Mouse (Mus musculus) kidney, adult 2 months (tissue): ENCODE results near the gene Mau2. TPM values are rescaled to one million over a fixed set of nuclear protein-coding genes. Genes with fewer than 3 reads are reported as not detected.

Experiments used
- DNase-seq: peaks from one replicate; pipeline ENCODE4 v3.0.0; 2021
- H3K27ac ChIP-seq: fragments of 200-500 bp; 2 replicates; pipeline ENCODE4 v1.5.1; 2012; ENCODE audit warnings: low read depth, low read length, control low read depth, inconsistent platforms; ENCODE audit not compliant: insufficient read depth
- H3K27me3 ChIP-seq: fragments of 200-500 bp; replicated peaks from 2 replicates; pipeline ENCODE4 v1.6.1; 2012; ENCODE audit warnings: mild to moderate bottlenecking, moderate library complexity, low read length, inconsistent platforms; ENCODE audit not compliant: control insufficient read depth, insufficient read depth
- H3K36me3 ChIP-seq: fragments of 200-500 bp; 2 replicates; pipeline ENCODE4 v1.6.1; 2012; ENCODE audit warnings: mild to moderate bottlenecking, moderate library complexity, low read length, inconsistent platforms; ENCODE audit not compliant: control insufficient read depth, insufficient read depth
- H3K4me1 ChIP-seq: fragments of 200-500 bp; 2 replicates; pipeline ENCODE4 v1.6.1; 2011; ENCODE audit warnings: low read length; ENCODE audit not compliant: control insufficient read depth, insufficient read depth
- H3K4me3 ChIP-seq: fragments of 200-500 bp; 2 replicates; pipeline ENCODE4 v1.5.1; 2011; ENCODE audit warnings: mild to moderate bottlenecking, low read depth, low read length, control low read depth; ENCODE audit not compliant: insufficient read depth
- CTCF ChIP-seq: fragments of 200-500 bp; conservative IDR thresholded peaks from 2 replicates; pipeline ENCODE4 v1.5.1; 2011; ENCODE audit warnings: low read depth, mild to moderate bottlenecking, control low read depth, low read length, moderate library complexity, mixed read lengths; ENCODE audit not compliant: insufficient read depth, insufficient read length
- POLR2A ChIP-seq: fragments of 200-500 bp; IDR thresholded peaks from one replicate; pipeline ENCODE4 v1.6.1; 2011; ENCODE audit warnings: low read depth, low read length, control low read depth
- WGBS: fragments of 180-500 bp; shearing (Covaris S2); methylation state at CpG from one replicate; pipeline ENCODE4 v1.1.7; 2018; 5-methylcytosine and 5-hydroxymethylcytosine counted together
- polyA plus RNA-seq: library from polyadenylated mRNA; depleted of rRNA; stranded (reverse); fragments of >200 nt; gene quantifications from 2 replicates; pipeline ENCODE4 v1.2.3, GENCODE M21; 2012

Gene Mau2
- polyA plus RNA-seq, 1 experiment, result 47.1 TPM

DNA sequence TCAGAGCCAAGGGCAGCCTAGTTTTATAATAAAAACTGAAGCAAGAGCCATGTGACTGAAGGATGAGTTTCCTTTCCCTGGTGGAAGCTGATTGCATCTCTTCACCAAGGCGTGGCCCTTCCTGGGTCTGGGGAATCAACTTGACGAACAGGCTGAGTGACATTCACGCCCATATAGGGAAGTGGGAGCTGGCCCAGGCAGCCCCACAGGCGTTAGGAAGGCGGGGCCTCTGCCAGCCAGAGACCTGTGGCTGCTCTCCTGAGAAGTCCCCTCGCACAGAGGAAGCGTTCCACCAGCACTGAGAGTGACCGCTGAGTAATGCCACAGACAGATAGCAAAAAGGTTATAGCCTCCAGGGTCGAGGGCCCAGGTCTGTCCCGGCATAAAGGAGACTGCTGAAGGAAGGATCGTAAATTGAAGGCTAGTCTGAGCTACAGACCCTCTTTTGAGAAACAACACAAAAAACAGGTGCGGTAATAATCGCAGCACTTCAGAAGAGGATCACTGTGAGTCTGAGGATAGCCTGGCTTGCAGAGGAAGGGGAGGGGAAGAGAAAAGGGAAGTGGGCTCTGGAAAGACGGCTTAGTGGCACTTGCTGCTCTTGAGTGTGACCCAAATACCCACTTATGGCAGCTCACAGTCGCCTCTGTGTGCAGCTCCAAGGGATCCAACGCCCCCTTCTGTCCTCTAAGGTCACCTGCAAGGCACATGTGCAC, 41.2 kb downstream of the Mau2 start:
- Histone ChIP-seq H3K27ac (peak overlapping the region; percentile 80), H3K4me1 (peaks cover 20% of the 10 kb centered on the region), H3K4me3 (peak overlapping the region; percentile 29), H3K27me3 (no peaks in the 10 kb centered on the region), H3K36me3 (no peaks in the 10 kb centered on the region)
- WGBS, result 3% methylated on average over 16 of the region's 16 CpGs
- DNase-seq, result peak; percentile 74
- TF ChIP-seq POLR2A, result no peak
- peak; percentile 78 for TF ChIP-seq CTCF

DNA sequence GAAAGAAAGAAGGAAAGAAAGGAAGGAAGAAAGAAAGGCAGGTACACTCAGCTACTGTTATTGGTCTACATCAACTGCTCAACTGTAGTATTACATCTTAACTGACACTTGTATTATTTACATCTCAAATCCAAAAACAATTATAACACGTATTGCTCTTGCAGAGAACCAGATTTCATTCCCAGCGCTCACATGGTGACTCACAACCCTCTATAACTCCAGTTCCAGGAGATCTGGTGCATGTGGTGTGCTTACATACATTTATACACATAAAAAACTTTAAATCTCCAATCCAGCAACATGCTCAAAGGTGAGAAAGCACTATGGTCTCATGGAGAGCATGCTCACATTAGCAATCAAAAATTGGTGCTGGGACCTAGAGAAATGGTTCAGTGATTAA, 42.3 kb downstream of the Mau2 start:
- WGBS, result 95% methylated on average over 2 of the region's 2 CpGs
- H3K27me3 ChIP-seq, result no peaks in the 10 kb centered on the region
- no peak for TF ChIP-seq CTCF
- TF ChIP-seq POLR2A, result no peak

DNA sequence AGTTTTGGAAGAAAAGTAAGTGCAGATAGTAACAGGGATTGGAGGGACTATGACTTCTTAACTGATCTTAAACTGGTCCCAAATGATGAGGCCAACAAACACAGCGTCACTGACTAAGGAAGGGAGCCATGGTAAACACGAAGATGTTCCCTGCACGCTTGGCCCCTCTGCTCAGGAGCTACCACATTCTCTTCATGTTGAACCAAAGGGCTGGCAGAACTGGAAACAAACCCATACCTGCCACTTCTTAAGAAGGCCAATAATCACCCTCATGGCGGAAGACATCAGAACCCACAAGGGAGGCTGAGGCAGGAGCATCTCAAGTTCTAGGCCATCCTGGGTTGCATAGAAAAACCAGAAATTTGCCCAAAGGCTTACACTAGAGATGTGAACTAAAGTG, 43.3 kb downstream of the Mau2 start:
- no peak for DNase-seq
- Histone ChIP-seq H3K36me3 (no peaks in the 10 kb centered on the region), H3K4me3 (no peak overlapping the region), H3K4me1 (peaks cover 24% of the 10 kb centered on the region), H3K27me3 (no peaks in the 10 kb centered on the region), H3K27ac (peak overlapping the region; percentile 76; the same call in 1 of the 2 replicates)
- 91% methylated on average over 4 of the region's 4 CpGs for WGBS
- TF ChIP-seq CTCF, result no peak
- TF ChIP-seq POLR2A, result no peak

More for the DNA sequence above, 42.3 kb downstream of the Mau2 start:
- H3K4me3 ChIP-seq, result no peak overlapping the region
- no peak overlapping the region for H3K27ac ChIP-seq
- peaks cover 20% of the 10 kb centered on the region for H3K4me1 ChIP-seq
- no peak for DNase-seq
- H3K36me3 ChIP-seq, result no peaks in the 10 kb centered on the region

DNA sequence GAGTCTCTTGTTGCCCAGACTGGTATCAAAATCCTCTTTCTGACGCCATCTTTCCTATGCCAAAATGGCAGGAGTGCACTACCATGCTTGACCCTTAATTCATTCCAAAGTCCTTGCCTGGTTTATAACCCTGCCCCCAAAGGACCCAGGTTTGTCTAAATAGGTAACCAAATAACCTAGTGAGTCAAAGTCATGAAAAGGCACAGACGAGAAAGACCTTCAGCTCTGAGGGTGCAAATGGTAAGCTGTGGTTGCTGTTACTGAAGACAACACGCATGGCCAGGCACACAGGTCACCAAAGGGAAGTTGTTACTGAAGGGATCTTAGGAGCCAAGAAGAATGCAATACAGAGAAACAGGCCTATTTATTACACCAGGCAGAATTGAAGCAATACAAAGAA, 43.8 kb downstream of the Mau2 start:
- H3K36me3 ChIP-seq, result no peaks in the 10 kb centered on the region
- no peaks in the 10 kb centered on the region for H3K27me3 ChIP-seq
- H3K4me1 ChIP-seq, result peaks cover 24% of the 10 kb centered on the region
- TF ChIP-seq POLR2A (no peak), CTCF (no peak)
- WGBS, result 58% methylated on average over 3 of the region's 3 CpGs
- DNase-seq, result peak; percentile 90
- H3K27ac ChIP-seq, result peak overlapping the region; percentile 93
- H3K4me3 ChIP-seq, result no peak overlapping the region

DNA sequence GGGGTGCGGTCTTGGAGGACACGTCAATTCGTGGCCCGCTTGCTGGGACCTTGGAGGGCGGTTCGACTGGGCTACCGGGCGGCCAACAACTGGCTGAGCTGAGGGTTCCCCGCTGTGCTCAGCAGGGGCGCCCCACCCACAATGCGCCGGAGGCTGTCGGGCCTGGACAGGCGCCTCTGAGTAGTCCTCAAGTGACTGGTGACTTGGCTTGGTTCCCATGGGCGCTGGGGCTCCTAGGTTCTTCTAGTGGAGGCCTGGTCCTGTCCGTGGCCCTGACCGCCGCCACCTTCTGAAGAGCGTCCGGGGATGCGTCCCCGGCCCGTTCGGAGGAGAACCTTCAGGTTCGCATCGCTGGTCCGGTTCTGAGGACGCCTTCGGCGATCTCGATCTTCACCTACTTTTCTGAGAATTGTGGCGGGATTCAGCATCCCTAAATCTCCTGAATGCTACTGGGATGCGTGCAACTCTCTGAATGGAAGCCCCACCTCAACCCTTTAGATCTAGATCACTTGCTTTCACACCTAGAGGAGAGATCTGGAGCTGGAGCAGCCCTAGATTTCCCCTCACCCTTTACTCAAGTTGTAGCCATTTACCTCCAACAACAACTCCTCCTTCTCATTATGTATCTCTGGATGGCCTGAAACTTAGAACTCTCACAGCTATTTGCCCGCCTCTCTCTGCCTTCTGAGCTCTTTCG, 45.8 kb downstream of the Mau2 start:
- Histone ChIP-seq H3K36me3 (no peaks in the 10 kb centered on the region), H3K4me3 (peak overlapping the region; percentile 65), H3K27me3 (no peaks in the 10 kb centered on the region), H3K27ac (peak overlapping the region; percentile 86), H3K4me1 (peaks cover 24% of the 10 kb centered on the region)
- DNase-seq, result no peak
- WGBS, result 3% methylated on average over 35 of the region's 35 CpGs
- TF ChIP-seq CTCF (no peak), POLR2A (peak; percentile 46)

DNA sequence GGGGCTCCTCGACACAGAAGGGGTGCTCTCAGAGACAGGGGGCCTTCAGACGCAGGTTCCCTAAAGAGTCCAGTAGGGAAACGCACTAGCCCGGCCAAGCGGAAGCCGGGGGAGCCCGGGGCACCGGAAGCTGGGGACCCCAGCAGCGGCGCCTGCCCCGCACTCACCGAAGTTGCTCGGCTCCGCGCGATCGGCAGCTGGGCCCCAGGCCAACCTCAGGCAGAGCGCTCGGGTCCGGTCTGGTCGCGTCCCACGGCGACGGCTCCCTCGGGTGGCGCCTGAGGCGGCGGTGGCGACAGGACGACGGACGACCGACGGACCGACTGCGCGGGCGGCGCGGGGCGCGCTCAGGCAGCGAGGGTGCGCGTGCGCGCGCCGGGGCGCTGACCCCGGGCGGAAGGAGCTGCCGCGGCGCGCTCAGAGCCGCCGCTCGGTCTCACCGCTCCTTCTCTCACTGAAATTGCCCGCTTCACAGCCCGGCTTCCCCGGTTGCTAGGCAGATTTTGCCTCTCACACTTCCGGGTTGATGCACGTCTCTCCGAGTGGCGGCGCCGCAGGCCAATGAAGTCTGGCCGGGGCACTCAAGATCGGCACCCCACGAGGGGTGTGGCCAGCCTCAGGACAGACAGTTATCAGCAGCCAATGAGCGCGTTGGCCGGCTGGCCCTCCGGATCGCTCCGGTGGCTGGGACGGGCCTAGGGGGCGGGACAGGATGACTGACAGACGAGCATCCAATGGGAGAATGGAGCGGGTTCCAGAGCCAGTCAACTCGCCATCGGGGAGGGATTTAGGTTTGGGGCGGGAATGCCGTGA, 46.6 kb downstream of the Mau2 start, which contains the start of gene Gatad2a:
Gene Gatad2a (minus strand): TSS at position 609 of the 813 bp plus-strand sequence.
- TF ChIP-seq CTCF (no peak), POLR2A (no peak)
- peak within 1 kb of the TSS; percentile 81 for H3K4me3 ChIP-seq
- H3K27me3 ChIP-seq, result no peaks in the 10 kb centered on the region
- peak within 1 kb of the TSS; percentile 86 for H3K27ac ChIP-seq
- DNase-seq, result peak; percentile 100
- H3K36me3 ChIP-seq, result no peaks in the 10 kb centered on the region
- under 1% methylated on average over 87 of the region's 87 CpGs for WGBS
- peaks cover 18% of the 10 kb centered on the region for H3K4me1 ChIP-seq
